Mouse (Mus musculus) granulocyte monocyte progenitor cell, adult 5-6 weeks (primary cell): Measurements from ENCODE around the gene Gm10719. TPM values are rescaled to one million over a fixed set of nuclear protein-coding genes. Genes with fewer than 3 reads are reported as not detected.
A peak's percentile ranks its signal among the peaks of the same experiment; 100 is the strongest.
"Not testable (repeated sequence)": the region's sequence is repeated elsewhere in the genome, so short reads cannot be mapped to it uniquely, and the experiment has no call there.

Source experiments
- ATAC-seq: replicated peaks from 2 replicates; pipeline ENCODE4 v1.8.0; 2016; ENCODE audit warnings: mild to moderate bottlenecking, moderate TSS enrichment, inconsistent platforms; ENCODE audit not compliant: poor library complexity, severe bottlenecking
- total RNA-seq, 2 experiments: library from RNA; stranded (forward) in 1 of 2; stranded (reverse) in 1 of 2; fragments of 200-712, 200-1000 nt in 1 of 2; fragments of >200 nt in 1 of 2; fragmentation: Nextera tagmentation in 1 of 2; gene quantifications; 2 replicates each; pipeline ENCODE4 v1.2.3; 2014 to 2017

Gm10719 gene
- 1.2 and 4.6 TPM in 2 replicates for total RNA-seq (2014; fragmentation: Nextera tagmentation)
- total RNA-seq (2017) = not detected in 2 replicates

DNA sequence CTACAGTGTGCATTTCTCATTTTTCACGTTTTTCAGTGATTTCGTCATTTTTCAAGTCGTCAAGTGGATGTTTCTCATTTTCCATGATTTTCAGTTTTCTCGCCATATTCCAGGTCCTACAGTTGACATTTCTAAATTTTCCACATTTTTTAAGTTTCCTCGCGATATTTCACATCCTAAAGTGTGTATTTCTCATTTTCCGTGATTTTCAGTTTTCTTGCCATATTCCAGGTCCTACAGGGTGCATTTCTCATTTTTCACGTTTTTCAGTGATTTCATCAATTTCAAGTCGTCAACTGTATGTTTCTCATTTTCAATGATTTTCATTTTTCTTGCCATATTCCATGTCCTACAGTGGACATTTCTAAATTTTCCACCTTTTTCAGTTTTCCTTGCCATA, at the start of gene Gm10719:
Gene Gm10719 (plus strand): TSS at position 301 of the 400 bp plus-strand sequence.
- not testable (repeated sequence) for ATAC-seq

DNA sequence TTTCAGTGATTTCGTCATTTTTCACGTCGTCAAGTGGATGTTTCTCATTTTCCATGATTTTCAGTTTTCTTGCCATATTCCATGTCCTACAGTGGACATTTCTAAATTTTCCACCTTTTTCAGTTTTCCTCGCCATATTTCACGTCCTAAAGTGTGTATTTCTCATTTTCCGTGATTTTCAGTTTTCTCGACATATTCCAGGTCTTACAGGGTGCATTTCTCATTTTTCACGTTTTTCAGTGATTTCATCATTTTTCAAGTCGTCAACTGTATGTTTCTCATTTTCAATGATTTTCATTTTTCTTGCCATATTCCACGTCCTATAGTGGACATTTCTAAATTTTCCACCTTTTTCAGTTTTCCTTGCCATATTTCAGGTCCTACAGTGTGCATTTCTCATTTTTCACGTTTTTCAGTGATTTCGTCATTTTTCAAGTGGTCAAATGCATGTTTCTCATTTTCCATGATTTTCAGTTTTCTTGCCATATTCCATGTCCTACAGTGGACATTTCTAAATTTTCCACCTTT, 16.7 kb upstream of the Gm10719 start, which contains the start of gene Gm10722:
Gene Gm10722 (plus strand): TSS at position 478 of the 528 bp plus-strand sequence.
- ATAC-seq = not testable (repeated sequence)

GRCm38 (mm10) chr9:3001006-3001405, 16.2 kb upstream of the Gm10719 start:
- not testable (repeated sequence) for ATAC-seq

GRCm38 (mm10) chr9:3001948-3002659, 15.1 kb upstream of the Gm10719 start:
- ATAC-seq = peak; percentile 41; the same call in 1 of the 2 replicates

GRCm38 (mm10) chr9:3002794-3003396, 14.3 kb upstream of the Gm10719 start, which contains the start of gene Gm11168:
Gene Gm11168, plus strand, starts transcription at chr9:3003346.
- not testable (repeated sequence) for ATAC-seq

DNA sequence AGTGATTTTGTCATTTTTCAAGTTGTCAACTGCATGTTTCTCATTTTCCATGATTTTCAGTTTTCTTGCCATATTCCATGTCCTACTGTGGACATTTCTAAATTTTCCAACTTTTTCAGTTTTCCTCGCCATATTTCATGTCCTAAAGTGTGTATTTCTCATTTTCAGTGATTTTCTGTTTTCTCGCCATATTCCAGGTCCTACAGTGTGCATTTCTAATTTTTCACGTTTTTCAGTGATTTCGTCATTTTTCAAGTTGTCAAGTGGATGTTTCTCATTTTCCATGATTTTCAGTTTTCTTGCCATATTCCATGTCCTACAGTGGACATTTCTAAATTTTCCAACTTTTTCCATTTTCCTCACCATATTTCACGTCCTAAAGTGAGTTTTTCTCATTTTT, 11.0 kb upstream of the Gm10719 start:
- ATAC-seq = peak; percentile 41

DNA sequence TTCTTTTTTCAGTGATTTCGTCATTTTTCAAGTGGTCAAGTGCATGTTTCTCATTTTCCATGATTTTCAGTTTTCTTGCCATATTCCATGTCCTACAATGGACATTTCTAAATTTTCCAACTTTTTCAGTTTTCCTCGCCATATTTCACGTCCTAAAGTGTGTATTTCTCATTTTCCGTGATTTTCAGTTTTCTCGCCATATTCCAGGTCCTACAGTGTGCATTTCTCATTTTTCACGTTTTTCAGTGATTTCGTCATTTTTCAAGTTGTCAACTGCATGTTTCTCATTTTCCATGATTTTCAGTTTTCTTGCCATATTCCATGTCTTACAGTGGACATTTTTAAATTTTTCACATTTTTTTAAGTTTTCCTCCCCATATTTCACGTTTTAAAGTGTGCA, 10.6 kb upstream of the Gm10719 start:
- ATAC-seq = not testable (repeated sequence)

DNA sequence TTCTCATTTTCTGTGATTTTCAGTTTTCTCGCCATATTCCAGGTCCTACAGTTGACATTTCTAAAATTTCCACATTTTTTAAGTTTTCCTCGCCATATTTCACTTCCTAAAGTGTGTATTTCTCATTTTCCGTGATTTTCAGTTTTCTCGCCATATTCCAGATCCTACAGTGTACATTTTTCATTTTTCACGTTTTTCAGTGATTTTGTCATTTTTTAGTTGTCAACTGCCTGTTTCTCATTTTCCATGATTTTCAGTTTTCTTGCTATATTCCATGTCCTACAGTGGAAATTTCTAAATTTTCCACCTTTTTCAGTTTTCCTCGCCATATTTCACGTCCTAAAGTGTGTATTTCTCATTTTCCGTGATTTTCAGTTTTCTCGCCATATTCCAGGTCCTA, 9.9 kb upstream of the Gm10719 start:
- 0 out of 2 replicates have a peak, but pooled peaks have one; percentile 16 for ATAC-seq

DNA sequence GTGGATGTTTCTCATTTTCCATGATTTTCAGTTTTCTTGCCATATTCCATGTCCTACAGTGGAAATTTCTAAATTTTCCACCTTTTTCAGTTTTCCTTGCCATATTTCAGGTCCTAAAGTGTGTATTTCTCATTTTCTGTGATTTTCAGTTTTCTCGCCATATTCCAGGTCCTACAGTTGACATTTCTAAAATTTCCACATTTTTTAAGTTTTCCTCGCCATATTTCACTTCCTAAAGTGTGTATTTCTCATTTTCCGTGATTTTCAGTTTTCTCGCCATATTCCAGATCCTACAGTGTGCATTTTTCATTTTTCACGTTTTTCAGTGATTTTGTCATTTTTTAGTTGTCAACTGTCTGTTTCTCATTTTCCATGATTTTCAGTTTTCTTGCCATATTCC, 7.9 kb upstream of the Gm10719 start:
- peak; percentile 21 for ATAC-seq

DNA sequence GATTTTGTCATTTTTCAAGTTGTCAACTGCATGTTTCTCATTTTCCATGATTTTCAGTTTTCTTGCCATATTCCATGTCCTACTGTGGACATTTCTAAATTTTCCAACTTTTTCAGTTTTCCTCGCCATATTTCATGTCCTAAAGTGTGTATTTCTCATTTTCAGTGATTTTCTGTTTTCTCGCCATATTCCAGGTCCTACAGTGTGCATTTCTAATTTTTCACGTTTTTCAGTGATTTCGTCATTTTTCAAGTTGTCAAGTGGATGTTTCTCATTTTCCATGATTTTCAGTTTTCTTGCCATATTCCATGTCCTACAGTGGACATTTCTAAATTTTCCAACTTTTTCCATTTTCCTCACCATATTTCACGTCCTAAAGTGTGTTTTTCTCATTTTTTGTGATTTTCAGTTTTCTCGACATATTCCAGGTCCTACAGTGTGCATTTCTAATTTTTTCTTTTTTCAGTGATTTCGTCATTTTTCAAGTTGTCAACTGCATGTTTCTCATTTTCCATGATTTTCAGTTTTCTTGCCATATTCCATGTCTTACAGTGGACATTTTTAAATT, 5.1 kb upstream of the Gm10719 start:
- ATAC-seq = peak; percentile 43

DNA sequence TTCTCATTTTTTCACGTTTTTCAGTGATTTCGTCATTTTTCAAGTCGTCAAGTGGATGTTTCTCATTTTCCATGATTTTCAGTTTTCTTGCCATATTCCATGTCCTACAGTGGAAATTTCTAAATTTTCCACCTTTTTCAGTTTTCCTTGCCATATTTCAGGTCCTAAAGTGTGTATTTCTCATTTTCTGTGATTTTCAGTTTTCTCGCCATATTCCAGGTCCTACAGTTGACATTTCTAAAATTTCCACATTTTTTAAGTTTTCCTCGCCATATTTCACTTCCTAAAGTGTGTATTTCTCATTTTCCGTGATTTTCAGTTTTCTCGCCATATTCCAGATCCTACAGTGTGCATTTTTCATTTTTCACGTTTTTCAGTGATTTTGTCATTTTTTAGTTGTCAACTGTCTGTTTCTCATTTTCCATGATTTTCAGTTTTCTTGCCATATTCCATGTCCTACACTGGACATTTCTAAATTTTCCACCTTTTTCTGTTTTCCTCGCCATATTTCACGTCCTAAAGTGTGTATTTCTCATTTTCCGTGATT, 4.4 kb upstream of the Gm10719 start, which contains the start of gene Gm10721:
Gene Gm10721 (plus strand): TSS at position 408 of the 547 bp plus-strand sequence.
- peak; percentile 34 for ATAC-seq

DNA sequence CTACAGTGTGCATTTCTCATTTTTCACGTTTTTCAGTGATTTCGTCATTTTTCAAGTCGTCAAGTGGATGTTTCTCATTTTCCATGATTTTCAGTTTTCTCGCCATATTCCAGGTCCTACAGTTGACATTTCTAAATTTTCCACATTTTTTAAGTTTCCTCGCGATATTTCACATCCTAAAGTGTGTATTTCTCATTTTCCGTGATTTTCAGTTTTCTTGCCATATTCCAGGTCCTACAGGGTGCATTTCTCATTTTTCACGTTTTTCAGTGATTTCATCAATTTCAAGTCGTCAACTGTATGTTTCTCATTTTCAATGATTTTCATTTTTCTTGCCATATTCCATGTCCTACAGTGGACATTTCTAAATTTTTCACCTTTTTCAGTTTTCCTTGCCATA, 1.9 kb upstream of the Gm10719 start, which contains the start of gene Gm10720:
Gene Gm10720 (plus strand): TSS at position 301 of the 400 bp plus-strand sequence.
- not testable (repeated sequence) for ATAC-seq

GRCm38 (mm10) chr9:3015896-3016295, 1.3 kb upstream of the Gm10719 start:
- ATAC-seq = not testable (repeated sequence)

DNA sequence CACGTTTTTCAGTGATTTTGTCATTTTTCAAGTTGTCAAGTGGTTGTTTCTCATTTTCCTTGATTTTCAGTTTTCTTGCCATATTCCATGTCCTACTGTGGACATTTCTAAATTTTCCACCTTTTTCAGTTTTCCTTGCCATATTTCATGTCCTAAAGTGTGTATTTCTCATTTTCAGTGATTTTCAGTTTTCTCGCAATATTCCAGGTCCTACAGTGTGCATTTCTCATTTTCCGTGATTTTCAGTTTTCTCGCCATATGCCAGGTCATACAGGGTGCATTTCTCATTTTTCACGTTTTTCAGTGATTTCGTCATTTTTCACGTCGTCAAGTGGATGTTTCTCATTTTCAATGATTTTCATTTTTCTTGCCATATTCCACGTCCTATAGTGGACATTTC, 1.7 kb downstream of the Gm10719 start:
- ATAC-seq = not testable (repeated sequence)

DNA sequence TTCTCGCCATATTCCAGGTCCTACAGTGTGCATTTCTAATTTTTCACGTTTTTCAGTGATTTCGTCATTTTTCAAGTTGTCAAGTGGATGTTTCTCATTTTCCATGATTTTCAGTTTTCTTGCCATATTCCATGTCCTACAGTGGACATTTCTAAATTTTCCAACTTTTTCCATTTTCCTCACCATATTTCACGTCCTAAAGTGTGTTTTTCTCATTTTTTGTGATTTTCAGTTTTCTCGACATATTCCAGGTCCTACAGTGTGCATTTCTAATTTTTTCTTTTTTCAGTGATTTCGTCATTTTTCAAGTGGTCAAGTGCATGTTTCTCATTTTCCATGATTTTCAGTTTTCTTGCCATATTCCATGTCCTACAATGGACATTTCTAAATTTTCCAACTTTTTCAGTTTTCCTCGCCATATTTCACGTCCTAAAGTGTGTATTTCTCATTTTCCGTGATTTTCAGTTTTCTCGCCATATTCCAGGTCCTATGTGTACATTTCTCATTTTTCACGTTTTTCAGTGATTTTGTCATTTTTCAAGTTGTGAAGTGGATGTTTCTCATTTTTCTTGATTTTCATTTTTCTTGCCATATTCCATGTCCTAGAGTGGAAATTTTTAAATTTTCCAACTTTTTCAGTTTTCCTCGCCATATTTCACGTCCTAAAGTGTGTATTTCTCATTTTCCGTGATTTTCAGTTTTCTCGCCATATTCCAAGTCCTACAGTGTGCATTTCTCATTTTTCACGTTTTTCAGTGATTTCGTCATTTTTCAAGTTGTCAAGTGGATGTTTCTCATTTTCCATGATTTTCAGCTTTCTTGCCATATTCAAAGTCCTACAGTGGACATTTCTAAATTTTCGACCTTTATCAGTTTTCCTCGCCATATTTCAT, 2.9 kb downstream of the Gm10719 start:
- peak; percentile 47 for ATAC-seq

DNA sequence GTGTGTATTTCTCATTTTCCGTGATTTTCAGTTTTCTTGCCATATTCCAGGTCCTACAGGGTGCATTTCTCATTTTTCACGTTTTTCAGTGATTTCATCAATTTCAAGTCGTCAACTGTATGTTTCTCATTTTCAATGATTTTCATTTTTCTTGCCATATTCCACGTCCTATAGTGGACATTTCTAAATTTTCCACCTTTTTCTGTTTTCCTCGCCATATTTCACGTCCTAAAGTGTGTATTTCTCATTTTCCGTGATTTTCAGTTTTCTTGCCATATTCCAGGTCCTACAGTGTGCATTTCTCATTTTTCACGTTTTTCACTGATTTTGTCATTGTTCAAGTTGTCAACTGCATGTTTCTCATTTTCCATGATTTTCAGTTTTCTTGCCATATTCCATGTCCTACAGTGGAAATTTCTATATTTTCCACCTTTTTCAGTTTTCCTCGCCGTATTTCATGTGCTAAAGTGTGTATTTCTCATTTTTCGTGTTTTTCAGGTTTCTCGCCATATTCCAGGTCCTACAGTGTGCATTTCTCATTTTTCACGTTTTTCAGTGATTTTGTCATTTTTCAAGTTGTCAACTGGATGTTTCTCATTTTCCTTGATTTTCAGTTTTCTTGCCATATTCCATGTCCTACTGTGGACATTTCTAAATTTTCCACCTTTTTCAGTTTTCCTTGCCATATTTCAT, 5.3 kb downstream of the Gm10719 start:
- not testable (repeated sequence) for ATAC-seq

- not testable (repeated sequence) for ATAC-seq
These were observed 6.2 kb downstream of the Gm10719 start, which contains the start of gene Gm10718 for GRCm38 (mm10) chr9:3023312-3023984. Gene Gm10718, plus strand, starts transcription at chr9:3023547.

GRCm38 (mm10) chr9:3023985-3024648, 6.9 kb downstream of the Gm10719 start:
- ATAC-seq = not testable (repeated sequence)
